Mouse (Mus musculus): ENCODE results near the gene Plaur.

Gene Plaur

DNA sequence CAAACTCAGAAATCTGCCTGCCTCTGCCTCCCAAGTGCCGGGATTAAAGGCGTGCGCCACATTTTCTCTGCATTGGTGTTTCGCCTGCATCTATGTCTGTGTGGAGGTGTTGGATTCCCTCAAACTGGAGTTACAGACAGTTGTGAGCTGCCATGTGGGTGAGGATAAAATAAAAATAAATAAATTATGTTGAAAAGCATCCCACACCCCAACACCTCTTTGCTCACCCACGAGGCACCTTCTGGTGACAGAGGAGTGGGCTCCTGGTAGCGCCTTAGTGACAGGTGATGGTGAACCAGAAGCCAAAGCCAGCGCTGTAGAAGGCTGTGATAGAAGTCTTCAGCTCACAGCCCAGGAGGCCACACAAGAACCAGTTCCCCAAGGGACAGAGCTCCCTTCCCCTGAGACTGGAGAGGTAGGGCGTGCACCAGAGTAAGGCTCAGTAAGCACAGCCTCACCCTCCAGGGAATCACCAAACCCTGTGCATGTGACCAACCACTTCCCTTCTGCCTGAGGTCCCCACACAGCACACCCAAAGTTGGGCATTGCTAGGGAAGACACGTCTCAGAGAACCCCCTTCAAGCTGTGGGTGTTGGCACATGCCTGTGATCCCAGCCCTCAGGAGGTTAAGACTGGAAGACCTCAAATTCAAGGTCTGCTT lies 16.9 kb upstream of the Plaur start:
- DNase-seq (ENCODE audit: extremely low spot score, low read depth, low spot score), result no peak

GRCm38 (mm10) chr7:24446697-24447340 lies 15.5 kb upstream of the Plaur start:
- no peak for DNase-seq (ENCODE audit: extremely low spot score, low read depth, low spot score)

DNA sequence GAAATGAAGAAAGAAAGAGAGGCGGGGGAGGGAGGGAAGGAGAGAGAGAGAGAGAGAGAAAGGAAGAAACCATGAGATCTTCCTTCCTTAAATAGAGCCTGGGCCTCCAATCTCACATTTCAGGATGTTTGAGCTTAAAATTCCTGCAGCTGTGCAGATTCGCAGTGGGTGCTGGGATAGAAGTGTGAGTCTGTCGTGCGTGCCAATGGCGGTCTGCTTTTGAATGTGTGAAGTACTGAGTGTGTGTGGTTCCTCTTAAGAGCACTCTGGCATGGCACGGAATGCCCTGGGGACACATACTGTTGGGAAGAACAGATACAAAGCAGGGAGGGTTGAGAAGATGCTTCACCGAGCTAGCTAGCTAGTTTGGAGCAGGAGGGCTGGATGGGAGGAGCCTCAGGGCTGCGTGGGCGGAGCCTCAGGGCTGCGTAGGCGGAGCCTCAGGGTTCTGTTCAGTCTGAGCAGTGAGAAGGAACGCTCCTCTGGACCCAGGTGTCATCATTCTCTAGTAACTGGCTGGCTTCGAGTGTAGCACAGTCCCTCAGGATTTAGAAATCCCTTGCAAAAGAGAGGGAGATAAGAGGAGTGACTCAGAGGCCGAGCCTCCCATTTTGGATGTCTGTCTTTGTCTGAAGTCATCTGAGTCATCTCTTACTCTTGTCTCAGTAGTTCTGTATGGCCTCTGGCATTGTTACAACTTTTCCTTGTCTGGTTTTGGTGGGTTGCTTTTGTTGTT lies 13.3 kb upstream of the Plaur start:
- DNase-seq (ENCODE audit: extremely low spot score, low read depth, low spot score), result no peak

- no peak for DNase-seq (ENCODE audit: extremely low spot score, low read depth, low spot score)
These were observed 11.7 kb upstream of the Plaur start for GRCm38 (mm10) chr7:24450585-24451017.

DNA sequence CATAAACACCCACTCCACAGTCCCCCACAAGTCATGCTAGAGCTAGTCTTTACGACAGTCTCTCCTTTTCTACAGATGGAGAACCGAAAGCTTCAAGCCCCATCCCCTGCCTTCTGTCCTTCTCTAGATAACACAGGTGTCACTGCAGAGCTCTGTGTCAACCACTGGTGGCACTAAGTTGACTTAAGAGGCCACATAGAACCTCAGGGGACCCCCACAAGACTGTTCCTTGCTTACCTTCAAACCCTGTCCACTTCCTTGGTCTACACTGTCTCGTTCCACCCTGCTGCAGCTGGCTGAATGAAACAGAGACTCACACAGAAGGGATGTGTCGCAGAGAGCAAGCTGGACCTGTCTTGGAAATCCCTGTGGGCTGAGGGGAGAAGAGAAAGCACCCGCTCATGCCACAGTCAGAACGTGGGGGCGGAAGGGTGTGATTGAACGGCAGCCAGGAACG lies 10.4 kb upstream of the Plaur start, which contains the start of gene Irgc1:
TSS of gene Irgc1 (minus strand) at position 443 of the 457 bp plus-strand sequence.
- no peak for DNase-seq (ENCODE audit: extremely low spot score, low read depth, low spot score)

DNA sequence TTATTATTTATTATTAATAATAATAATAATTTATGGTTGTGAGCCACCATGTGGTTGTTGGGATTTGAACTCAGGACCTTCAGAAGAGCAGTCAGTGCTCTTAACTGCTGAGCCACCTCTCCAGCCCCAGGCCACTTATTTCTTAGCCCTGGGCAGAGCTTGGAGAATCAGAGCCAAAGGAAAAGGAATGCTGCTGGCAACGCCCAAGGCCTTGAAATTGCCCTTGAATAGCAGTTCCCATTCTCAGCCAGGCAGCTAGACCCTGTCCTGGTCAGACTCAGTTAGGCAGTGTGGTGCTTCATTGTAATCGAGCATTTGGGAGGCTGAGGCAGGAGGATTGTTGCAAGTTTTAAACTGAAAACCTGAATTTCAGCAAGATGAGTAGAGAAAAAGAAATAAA lies 8.1 kb upstream of the Plaur start:
- no peak for DNase-seq (ENCODE audit: extremely low spot score, low read depth, low spot score)

DNA sequence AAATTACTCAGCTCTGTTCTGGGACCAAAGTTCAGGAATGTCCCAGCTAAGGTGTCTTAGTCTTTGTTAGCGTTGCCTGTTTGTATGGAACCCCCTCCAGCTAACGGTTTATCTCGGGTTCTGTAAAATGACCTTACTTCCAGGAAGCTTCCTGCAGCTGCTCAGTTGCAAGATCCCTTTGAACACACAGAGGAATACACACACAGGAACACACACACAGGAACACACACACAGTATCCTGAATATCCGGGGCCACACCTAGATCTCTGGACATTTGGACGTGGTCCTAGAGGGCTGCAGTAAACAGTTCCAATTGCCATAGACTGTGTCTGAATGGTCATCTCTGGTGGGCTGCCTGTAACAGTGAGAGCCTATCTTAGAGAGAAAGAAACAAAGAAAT lies 6.6 kb upstream of the Plaur start:
- no peak for DNase-seq (ENCODE audit: extremely low spot score, low read depth, low spot score)

DNA sequence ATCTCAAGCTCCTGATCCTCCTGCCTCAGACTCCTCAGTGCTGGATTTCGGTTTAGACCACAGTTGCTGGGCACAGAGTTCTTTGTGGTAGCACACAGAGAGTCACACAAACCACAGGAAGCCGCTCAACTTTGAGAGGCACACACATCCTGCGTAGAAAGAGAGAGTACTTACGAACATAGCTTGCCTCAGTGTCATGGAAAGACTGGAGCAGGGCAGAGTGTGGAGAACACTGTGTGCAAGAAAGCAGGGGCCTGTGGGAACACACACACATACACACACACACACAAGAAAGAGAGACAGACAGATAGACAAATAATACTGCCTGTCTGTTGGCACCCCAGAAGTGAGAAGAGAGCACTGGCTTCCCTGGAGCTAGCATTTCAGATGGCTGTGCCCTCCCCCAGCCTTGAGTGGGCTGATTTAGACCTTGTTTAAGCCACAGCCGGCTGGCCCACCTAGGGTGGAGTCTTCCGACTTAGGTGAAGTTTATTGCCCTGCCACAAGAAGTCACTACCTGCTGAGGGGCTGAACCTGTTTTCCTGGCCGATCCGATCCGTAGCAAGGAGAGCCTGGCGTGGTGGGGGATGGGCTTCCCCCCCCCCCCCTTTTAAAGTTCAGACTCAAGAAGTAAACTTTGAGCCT lies 4.4 kb upstream of the Plaur start:
- DNase-seq (ENCODE audit: extremely low spot score, low read depth, low spot score), result no peak

DNA sequence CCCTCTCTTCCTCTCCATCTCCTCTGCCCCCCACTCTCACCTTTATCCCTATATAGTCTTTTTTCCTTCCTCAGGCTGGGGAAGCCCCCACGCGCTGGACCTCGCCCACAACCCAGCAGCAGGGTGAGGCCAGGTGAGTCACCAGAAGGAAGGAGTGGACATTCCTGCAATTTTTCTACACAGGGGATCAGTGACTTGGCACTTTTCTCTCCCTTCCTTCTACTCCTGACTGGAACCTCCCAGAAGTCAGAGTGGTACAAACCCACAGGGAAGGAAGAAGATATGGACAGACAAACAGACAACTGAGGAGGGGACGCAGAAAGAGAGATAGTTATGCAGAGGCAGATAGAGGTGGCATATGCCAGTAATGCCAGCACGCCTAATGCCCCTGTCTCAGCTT lies 2.8 kb upstream of the Plaur start:
- no peak for DNase-seq (ENCODE audit: extremely low spot score, low read depth, low spot score)

GRCm38 (mm10) chr7:24459843-24460242 lies 2.4 kb upstream of the Plaur start:
- DNase-seq (ENCODE audit: extremely low spot score, low read depth, low spot score), result no peak

GRCm38 (mm10) chr7:24461376-24462051 lies 770 bp upstream of the Plaur start:
- DNase-seq (ENCODE audit: extremely low spot score, low read depth, low spot score), result no peak

DNA sequence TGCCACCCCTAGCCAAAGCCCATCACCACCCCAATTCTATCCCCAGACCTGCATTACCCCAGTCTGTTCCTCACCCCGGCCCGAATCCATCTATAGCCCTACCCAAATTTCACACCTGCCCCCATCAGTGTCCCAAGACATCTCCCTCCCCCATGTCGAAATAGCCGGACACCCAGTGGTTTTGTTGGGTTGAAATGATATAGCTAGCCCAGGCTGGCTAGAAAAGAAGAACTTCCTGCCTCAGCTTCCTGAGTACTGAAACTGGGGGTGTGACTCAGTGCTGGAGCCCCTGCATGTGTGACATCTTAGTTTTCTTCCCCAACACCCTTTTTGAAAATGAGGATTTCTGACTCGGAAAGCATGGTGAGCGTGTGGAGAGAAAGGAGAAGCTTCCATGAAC lies 4.6 kb downstream of the Plaur start:
- no peak for DNase-seq (ENCODE audit: extremely low spot score, low read depth, low spot score)

GRCm38 (mm10) chr7:24467886-24468285 lies 5.6 kb downstream of the Plaur start:
- no peak for DNase-seq (ENCODE audit: extremely low spot score, low read depth, low spot score)

DNA sequence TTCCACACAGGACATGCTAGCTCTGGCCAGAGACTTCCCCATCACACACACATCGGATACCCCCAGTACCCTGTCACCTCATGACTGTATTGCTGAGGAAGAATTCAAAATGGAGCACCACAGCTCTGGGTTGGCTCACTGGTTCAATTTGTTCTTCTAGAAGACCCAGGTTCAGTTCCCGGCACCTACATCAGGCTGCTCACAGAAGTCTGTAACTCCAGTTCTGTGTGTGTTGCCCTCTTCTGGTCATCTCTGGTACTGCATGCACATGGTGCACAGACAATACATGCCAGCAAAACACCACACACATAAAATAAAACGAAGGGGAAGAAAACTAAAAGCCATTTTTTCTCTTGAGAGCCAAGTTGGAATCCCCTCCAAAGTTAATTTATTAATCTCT lies 6.8 kb downstream of the Plaur start:
- DNase-seq (ENCODE audit: extremely low spot score, low read depth, low spot score), result no peak

DNA sequence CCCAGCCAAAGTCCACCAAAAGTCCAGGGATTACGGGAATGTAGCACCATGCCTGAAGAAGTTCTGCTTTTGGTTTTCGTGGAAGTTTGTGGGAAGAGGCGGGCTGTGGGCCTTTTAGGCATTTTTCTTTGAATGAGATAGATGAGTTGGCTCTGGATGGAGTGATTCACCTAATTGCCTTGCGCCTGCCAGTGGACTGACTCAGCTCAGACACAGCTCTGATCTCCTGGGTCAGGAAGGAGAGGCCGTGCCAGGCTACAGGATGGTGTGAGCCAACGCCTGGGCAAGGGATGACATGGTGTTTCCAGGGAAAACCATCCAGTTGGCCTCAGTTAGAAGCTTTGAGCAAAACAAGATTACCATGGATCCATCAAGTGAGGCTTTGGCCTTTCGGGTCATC lies 8.1 kb downstream of the Plaur start:
- no peak for DNase-seq (ENCODE audit: extremely low spot score, low read depth, low spot score)

DNA sequence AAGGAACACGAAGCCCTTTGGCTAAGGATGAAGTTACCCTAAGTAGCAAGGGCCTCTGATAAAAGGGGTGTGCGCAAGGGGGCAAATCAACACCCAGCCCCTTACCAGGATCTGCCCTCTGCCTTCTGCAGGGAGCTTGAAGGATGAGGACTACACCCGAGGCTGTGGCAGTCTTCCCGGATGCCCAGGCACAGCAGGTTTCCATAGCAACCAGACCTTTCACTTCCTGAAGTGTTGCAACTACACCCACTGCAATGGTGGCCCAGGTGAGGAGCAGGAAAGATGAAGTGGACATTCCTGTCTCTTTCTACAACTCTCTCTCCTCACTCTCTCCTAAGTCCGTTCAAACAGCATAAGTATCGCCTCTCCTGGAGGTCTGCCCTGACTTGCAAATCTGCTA lies 10.2 kb downstream of the Plaur start:
- DNase-seq (ENCODE audit: extremely low spot score, low read depth, low spot score), result no peak

- no peak for DNase-seq (ENCODE audit: extremely low spot score, low read depth, low spot score)
These were observed 10.7 kb downstream of the Plaur start for GRCm38 (mm10) chr7:24472937-24473336.

DNA sequence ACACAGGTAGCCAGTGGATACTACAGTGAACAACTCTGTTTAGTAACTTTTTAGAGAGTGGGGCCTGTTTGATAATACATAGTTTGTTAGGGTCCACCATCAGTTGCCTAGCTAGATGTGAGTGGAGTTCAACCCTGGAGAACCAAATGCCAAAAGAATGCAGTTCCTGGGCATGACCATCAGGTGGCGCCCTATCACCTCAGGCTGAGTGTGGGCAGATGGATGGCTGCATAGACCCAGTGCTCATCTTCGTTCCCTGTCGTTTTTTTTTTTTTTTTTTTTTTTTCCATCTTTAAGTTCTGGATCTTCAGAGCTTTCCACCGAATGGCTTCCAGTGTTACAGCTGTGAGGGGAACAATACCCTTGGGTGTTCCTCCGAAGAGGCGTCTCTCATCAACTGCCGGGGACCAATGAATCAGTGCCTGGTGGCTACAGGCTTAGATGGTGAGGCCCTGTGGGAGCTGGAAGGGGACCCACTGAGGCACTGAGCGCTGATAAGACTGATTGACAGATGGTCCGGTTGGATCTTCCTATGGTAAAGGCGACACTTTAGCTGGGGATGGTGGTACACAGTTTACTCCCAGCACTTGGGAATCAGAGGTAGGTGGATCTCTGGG lies 11.7 kb downstream of the Plaur start:
- DNase-seq (ENCODE audit: extremely low spot score, low read depth, low spot score), result no peak

DNA sequence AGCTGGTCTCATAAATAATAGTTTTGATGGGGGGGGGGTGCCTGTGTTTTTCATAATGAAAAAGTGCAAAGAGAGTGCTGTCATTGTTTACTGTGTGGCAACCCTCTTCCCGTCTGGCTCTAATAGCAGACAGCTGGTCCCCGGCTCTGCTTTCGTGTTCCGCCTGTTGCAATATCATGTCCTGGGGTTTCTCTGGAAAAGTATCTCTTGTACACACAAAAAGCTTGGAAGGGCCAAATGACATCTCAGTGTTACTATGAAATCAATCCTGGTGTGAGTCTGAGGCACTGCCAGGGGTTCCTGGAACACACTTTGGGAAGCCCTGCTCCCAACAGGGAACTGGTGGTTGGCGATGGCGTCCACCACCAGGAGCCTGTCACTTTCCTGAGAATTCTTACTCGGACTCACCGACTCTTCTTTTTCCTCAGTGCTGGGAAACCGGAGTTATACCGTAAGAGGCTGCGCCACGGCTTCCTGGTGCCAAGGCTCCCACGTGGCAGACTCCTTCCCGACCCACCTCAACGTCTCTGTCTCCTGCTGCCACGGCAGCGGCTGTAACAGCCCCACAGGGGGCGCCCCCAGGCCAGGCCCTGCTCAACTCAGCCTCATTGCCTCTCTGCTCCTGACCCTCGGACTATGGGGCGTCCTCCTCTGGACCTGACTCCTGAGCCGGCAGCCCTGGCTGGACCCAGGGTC lies 12.7 kb downstream of the Plaur start:
- no peak for DNase-seq (ENCODE audit: extremely low spot score, low read depth, low spot score)

DNA sequence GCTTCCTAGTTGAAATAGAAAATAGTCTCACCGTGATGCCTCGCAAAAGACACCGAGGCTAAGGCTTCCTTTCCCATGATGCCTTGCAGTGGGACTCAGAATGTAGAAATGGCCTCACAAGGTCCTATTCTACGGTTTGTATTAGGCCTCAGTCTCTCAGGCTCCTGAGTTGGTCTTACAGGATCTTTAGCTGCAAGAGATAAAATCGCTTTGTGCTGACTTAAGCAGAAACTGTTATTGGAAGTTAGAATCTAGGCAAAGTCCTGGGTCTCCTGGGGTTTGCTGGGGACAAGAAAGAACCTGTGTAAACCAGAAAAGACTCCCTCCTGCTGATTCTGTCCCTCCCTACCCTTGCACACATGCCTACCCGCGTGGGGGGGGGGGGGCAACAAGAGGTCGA lies 14.1 kb downstream of the Plaur start:
- DNase-seq (ENCODE audit: extremely low spot score, low read depth, low spot score), result no peak

All from hindlimb bud, embryonic 11.5 days (tissue).